Mouse (Mus musculus): ENCODE data around the gene Rel. TPM values are rescaled to one million over a fixed set of nuclear protein-coding genes. Genes with fewer than 3 reads are reported as not detected.
"Not testable (repeated sequence)": the region's sequence is repeated elsewhere in the genome, so short reads cannot be mapped to it uniquely, and the experiment has no call there.

Gene Rel
- polyA plus RNA-seq (2012; rRNA removed), result 2.3 and 2.5 TPM in 2 replicates

DNA sequence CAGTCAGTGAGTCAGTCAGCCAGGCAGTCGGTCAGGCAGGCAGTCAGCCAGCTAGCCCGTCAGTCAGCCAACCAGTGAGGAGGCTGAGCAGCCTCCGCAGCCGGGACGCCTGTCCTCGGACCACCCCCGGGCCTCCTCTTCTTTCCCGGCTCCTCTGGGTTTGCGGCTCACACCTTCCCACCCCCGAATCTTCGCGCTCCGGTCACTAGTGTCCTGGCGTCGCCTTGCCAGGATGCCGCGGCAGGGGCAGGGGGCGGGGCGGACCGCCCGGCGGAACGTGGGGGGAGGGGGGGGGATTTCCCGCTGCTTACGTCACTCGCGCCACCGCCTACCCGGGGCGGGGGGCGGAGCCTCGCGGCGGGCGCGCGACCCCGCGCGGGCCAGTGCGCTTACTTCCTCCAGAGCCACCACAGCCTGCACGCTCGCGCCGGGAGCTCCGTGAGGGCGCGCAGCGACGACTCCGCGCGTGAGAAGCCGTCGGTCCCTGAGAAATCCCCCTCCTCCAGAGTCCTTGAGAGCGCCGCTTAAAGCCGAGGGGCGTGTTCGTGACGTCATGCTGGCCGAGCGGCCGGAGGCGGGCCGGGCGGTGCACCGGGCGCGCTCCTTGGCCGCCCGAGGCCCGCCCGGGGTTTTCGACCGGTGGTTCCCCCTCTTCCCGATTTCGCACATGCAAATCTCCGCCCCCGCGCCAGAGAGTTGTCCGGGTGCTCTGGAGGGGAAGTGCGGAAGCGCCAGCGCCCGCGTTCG, at the start of gene Rel:
Gene Rel, minus strand, starts transcription at position 211 of the 747 bp plus-strand sequence.
- DNase-seq (ENCODE audit: extremely low spot score in 1 of 2, low spot score in 1 of 2), result peak; percentile 83 to 90

GRCm38 (mm10) chr11:23818745-23819144, 48.0 kb upstream of the Rel start:
- DNase-seq (ENCODE audit: extremely low spot score in 1 of 2, low spot score in 1 of 2), result no peak

DNA sequence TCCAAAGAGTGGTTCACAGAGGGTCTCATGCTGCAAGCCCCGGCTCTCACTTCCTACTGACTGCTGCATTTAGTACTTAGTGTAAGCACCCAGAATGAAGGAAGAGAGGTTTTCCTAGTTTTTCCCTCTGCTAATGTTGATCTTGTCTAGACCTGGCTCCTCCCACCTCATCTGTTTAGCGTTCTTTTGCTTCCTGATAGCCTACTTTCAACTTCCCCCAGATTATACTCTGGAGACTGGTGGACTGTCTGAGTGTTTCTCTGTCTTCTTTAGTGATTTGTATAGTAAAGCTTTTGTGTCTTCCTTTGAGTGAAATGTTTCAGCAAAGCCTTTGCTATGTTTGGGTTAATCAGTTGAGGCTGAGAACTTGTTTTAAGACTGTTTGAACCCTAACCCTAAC, 40.0 kb upstream of the Rel start:
- no peak for DNase-seq (ENCODE audit: extremely low spot score in 1 of 2, low spot score in 1 of 2)

DNA sequence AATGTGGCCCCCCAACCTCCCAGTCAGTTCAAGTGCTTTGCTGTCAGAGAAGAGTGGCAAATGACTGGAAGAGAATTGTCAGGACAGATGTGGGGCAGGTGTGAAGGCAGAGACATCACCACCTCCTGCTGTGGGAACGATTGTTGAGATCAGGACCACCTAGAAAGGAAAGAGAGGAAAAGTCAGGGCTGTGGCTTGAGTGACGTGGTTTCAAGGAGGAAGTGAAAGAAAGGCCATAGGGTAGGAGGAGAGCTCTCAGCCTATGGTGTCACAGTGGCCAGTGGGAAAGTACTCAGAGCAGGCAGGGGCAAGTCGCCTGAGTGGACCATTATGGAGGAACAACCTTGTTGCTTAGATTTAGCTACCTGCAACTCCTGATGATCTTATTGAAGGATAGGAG, 34.9 kb upstream of the Rel start:
- DNase-seq (ENCODE audit: extremely low spot score in 1 of 2, low spot score in 1 of 2), result no peak

- DNase-seq (ENCODE audit: extremely low spot score in 1 of 2, low spot score in 1 of 2), result no peak
Observed at GRCm38 (mm10) chr11:23803136-23803535, 32.4 kb upstream of the Rel start.

- no peak for DNase-seq (ENCODE audit: extremely low spot score in 1 of 2, low spot score in 1 of 2)
Observed at GRCm38 (mm10) chr11:23802256-23802655, 31.5 kb upstream of the Rel start.

DNA sequence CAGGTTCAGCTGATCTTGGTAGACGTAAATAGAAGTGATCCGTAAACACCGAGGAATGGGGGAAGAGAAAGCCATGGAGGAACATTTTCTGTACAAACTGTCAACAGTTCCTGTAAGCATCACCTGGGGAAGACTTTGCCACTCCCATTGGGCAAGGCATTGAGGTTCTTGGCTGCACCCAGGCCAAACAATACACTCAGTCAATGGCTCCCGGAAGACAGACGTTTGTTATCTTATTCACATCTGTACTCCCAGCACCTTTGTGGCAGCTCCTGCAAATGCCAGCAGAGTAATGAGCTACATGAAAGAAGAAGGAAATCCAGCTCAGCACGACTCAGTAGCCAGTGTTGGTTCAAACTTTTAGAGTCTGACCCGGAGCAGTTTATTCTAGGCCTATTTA, 31.1 kb upstream of the Rel start:
- no peak for DNase-seq (ENCODE audit: extremely low spot score in 1 of 2, low spot score in 1 of 2)

DNA sequence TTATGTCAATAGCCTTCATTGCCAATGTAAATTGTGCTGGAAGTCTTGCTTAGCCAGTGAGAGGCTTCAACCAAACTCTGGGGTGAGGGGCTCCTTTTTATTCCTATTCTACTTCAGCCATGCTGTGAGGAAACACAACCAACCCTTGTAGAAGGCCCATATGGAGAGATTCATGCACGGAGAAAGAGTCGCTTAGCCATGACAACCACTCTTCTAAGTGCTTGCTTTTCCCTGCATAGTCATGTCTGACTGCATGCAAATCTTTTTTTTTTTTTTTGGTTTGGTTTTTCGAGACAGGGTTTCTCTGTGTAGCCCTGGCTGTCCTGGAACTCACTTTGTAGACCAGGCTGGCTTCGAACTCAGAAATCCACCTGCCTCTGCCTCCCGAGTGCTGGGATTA, 12.9 kb upstream of the Rel start:
- not testable (repeated sequence) for DNase-seq (ENCODE audit: extremely low spot score in 1 of 2, low spot score in 1 of 2)

DNA sequence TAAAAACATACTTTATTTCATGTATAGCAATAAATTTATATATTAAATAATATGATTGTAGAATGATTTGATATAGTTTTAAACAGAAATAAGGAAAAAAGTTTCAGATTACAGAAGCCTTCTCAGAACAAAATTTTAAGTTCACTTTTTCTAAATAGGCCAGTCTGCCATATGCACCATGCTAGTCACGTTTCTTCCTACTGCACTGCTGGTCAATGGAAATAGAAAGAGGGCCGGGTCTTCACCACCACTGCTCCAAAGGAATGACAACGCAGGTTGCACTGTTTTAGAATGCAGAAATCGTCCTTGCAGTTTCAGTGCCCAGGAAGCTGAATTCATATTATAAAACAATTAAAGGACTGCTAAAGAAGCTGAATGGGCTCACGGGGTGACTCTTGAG, 12.3 kb upstream of the Rel start:
- DNase-seq (ENCODE audit: extremely low spot score in 1 of 2, low spot score in 1 of 2), result no peak

DNA sequence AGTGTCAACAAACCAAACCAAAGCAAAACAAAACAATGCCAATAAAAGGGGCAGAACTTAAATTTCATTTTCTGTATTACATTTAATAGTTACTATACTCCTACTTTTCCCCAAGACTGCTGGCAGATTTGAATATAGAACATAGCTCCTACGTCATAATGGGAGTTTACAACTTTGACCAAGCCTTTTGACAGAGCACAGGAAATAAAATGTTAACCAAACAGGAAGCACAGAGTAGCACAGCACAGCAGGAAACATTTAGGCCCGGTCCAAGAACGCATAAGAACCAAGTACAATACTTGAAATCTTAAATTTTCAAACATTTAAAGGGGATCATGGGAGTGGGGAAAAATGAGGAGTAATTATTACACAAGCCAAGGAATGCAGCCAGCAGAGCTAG, 11.3 kb upstream of the Rel start:
- DNase-seq (ENCODE audit: extremely low spot score in 1 of 2, low spot score in 1 of 2), result no peak

DNA sequence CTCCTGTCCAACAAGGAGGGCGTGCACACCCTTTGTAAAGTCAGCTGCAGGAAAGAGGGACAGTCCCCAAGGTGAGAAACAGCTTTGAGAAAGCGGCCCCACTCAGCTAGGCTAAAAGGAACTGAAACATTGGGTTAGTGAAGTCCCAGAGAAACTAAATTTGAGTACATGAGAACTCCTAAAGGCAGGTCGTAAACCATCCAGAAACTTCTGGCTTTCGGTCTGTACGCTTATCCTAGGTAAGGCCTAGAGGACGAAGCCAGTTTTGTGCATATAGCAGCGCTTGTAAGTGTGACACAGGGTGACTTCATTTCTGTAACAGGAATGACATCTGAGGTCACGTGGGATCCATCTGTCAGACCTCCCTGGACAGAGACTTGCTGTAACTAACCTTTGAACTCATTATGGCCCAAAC, 8.0 kb upstream of the Rel start:
- no peak for DNase-seq (ENCODE audit: extremely low spot score in 1 of 2, low spot score in 1 of 2)

GRCm38 (mm10) chr11:23772471-23772870, 1.7 kb upstream of the Rel start:
- DNase-seq (ENCODE audit: extremely low spot score in 1 of 2, low spot score in 1 of 2), result no peak

GRCm38 (mm10) chr11:23771507-23772097, 832 bp upstream of the Rel start:
- no peak for DNase-seq (ENCODE audit: extremely low spot score in 1 of 2, low spot score in 1 of 2)

DNA sequence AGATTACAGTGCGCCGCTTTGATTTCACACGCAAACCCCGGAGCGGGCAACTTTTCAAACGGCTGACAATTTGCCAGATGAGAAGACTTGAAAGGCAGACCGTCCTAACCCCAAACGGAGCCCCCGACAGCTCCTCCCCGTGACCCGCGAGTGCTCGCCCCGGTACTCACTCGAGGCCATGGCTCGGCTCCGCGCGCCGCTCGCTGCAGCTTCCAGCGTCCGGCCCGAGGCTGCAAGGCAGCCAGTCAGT, 335 bp downstream of the Rel start:
- no peak for DNase-seq (ENCODE audit: extremely low spot score in 1 of 2, low spot score in 1 of 2)

DNA sequence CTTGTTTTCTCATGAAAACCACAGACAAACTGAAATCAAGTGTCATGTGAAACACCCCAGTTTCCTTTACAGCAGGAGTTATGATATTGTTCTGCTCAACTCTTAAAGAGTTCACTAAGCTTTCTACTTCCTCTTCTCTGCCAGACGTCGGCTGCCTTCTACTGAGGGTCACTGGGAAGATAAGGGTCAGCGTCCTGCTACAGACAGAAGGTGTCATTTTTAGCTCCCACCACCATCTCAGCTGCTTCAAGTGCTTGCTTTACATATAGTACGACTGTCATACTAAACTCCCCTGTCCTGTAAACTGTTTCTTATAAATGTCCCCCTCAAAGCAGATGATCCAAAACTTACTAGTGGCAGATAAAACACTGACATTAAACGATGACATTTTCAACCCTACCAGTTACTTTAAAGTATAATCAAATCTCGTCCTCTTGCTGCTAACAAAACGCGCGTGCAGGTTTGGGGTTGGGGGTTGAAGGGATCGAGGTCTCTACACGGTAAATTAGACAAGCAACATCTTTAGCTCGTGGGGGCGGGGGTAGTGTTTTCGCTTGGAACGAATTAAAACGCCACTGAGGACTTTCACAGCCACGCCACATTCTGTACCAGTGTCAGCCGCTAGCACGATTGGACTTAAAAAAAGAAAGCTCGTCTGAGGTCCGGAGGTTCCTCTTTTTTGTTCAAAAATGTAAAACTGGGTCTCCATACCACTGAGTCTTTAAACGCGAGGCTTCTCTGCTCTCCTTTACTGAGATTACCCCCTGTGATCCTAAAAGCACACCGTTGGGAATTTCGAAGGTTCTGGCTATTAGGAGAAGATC, 872 bp downstream of the Rel start:
- DNase-seq (ENCODE audit: extremely low spot score in 1 of 2, low spot score in 1 of 2), result peak in 1 of 2 experiments; percentile 27

- no peak for DNase-seq (ENCODE audit: extremely low spot score in 1 of 2, low spot score in 1 of 2)
Observed at GRCm38 (mm10) chr11:23769033-23769432, 1.7 kb downstream of the Rel start.

GRCm38 (mm10) chr11:23767928-23768327, 2.8 kb downstream of the Rel start:
- DNase-seq (ENCODE audit: extremely low spot score in 1 of 2, low spot score in 1 of 2), result no peak

- not testable (repeated sequence) for DNase-seq (ENCODE audit: extremely low spot score in 1 of 2, low spot score in 1 of 2)
Observed at GRCm38 (mm10) chr11:23767369-23767768, 3.4 kb downstream of the Rel start.

DNA sequence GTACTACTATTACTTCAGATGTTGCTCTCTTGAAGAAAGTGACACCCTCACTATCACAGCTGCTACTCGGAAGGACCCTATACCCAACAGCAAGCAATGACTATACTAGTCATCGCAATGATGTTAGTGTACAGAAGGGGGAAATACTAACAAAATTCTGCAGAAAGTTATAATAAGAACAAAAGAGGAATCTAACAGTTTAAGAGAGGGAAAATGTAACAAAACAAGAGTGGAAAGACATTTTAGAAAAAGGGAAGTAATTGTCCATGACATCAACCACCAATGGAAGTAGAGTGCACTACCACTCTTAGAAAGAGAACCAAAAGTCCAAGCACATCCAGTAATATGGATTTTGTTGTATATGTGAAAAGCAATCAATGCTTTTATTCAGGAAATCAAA, 8.1 kb downstream of the Rel start:
- no peak for DNase-seq (ENCODE audit: extremely low spot score in 1 of 2, low spot score in 1 of 2)

DNA sequence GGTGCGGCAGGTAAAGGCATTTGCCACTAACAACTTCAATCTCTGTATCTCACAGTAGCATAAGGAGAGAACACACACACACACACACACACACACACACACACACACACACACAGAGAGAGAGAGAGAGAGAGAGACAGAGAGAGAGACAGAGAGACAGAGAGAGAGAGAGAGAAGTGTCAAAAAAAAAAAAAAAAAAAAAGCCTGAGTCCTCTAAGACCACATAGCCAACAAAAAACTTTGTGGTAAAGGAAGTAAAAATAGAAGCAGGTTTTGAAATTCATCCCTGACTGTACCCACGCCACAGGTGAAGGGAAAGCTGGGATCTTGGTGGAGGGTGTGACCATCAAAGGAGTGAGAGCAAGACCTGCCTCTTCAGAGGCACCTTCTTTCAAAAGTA, 12.6 kb downstream of the Rel start:
- no peak for DNase-seq (ENCODE audit: extremely low spot score in 1 of 2, low spot score in 1 of 2)

DNA sequence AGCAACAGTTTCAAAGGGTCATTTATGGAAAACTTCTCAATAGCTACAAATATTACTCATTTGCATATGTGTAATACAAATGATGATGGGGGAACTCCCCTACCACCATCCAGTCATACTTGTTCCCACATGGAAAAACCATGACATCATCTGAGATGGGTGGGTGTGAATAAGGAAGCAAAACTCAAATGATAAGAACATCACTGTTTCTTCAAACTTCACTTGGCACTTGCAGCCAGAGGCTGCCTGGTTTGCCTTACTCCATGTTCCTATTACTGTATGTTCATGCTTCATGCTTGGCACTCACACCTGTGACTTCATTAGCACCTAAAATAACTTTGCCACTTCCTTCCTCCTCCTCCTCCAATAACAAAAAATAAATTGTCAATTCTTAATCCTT, 16.4 kb downstream of the Rel start:
- DNase-seq (ENCODE audit: extremely low spot score in 1 of 2, low spot score in 1 of 2), result no peak

Data from frontal cortex, adult 2 months (tissue).